ENCODE assay signal across 8 mouse cellular contexts in the genomic region with DNA sequence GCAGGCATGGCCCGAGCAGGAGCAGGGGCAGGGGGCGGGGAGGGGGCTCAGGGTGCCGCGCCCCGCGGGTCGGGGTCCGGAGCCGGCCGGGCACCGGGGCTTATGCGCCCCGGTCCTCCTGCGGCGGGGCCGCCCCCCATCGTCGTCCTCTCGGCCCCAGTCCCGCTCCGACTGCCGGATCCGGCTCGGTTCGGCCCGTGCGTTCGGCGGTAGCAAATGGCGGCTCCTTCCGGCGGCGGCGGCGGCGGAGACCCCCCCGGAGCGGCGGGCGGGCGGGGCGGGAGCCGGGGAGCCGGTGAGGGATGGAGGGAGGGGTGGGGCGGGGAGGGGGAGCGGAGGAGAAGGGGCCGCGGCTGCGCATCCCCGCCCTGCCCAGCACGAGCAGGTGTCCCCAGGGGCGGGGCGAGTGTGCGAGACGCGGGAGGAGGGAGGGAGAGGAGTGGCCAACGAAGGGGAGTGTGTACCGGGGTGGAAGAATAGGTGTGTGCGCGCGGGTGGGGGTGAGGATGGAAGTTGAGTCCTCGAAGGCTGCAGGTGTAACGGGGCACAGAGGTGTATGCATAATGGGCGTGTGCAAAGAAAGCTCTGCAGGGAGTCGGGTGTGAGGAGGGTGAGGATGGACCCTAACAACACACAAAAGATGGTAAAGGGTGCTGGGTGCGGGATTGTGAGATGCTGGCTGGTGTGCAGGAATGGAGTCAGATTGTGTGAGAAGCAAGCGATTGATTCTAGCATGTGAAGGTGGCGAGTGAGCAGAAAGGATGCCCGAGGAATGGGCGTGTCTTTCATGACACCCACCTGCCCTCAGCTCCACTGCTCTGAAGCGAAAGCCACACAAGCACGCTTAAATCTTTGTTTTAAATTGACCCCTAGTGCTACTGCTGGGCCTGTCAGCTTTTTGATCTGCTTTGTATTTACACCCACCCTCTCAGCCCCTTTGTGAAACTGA. TPM values are rescaled to one million over a fixed set of nuclear protein-coding genes. Genes with fewer than 3 reads are reported as not detected.
DNase-seq lines count a peak whose midpoint lies in the region; ATAC-seq and TF ChIP-seq lines count a peak whose summit lies in the region.

Gene March9 (minus strand): TSS at position 217 of the 949 bp plus-strand sequence.

- peak; percentile 33 for ATAC-seq in kidney, embryonic 14.5 days (ENCODE audit: low FRiP score, low TSS enrichment)
- ATAC-seq in limb, embryonic 15.5 days (ENCODE audit: insufficient number of reproducible peaks, low FRiP score, low TSS enrichment, low read depth) = no peak
- peak; percentile 34; the same call in 1 of the 2 replicates for ATAC-seq in stomach, postnatal 0 days (ENCODE audit: low FRiP score, low TSS enrichment)

- peaks cover 21% of the 10 kb centered on the region for H3K4me1 ChIP-seq in kidney, embryonic 14.5 days (ENCODE audit: control insufficient read depth, insufficient read depth, low read length)
- H3K4me1 ChIP-seq in limb, embryonic 15.5 days = peaks cover 33% of the 10 kb centered on the region
- 0 out of 2 replicates have a peak, but pooled peaks cover 4% of the 10 kb centered on the region for H3K4me1 ChIP-seq in stomach, postnatal 0 days (replicated peaks; ENCODE audit: control insufficient read depth, insufficient read depth)

- peaks cover 8% of the 10 kb centered on the region for H3K27me3 ChIP-seq in kidney, embryonic 14.5 days (ENCODE audit: control insufficient read depth, insufficient read depth, low read length)
- peaks cover 16% of the 10 kb centered on the region for H3K27me3 ChIP-seq in limb, embryonic 15.5 days
- no peaks in the 10 kb centered on the region for H3K27me3 ChIP-seq in myocyte (ENCODE audit: control insufficient read depth, insufficient read depth, insufficient read length)
- no peaks in the 10 kb centered on the region for H3K27me3 ChIP-seq in stomach, postnatal 0 days (ENCODE audit: control insufficient read depth, insufficient read depth, low read length)

- peak within 1 kb of the TSS; percentile 83 for H3K4me3 ChIP-seq in kidney, embryonic 14.5 days (ENCODE audit: low read length)
- H3K4me3 ChIP-seq in limb, embryonic 15.5 days = peak within 1 kb of the TSS; percentile 87
- H3K4me3 ChIP-seq in myocyte = peak within 1 kb of the TSS; percentile 13
- H3K4me3 ChIP-seq in stomach, postnatal 0 days (ENCODE audit: low read depth, low read length) = peak within 1 kb of the TSS; percentile 72

- H3K27ac ChIP-seq in kidney, embryonic 14.5 days (ENCODE audit: low read depth, low read length) = 0 out of 2 replicates have a peak within 1 kb of the TSS, but pooled peaks have one; percentile 24
- peak within 1 kb of the TSS; percentile 67 for H3K27ac ChIP-seq in limb, embryonic 15.5 days
- 0 out of 2 replicates have a peak within 1 kb of the TSS, but pooled peaks have one; percentile 24 for H3K27ac ChIP-seq in stomach, postnatal 0 days (replicated peaks)

- DNase-seq in layer of hippocampus, adult 11-12 months (ENCODE audit: low spot score) = peak; percentile 73
- DNase-seq in layer of hippocampus, adult 9-10 months (ENCODE audit: low spot score) = no peak
- peak; percentile 94 for DNase-seq in cerebellum, adult 11-12 months
- peak in 1 of 2 experiments; percentile 80 for DNase-seq in frontal cortex, adult 2 months (ENCODE audit: extremely low spot score in 1 of 2, low spot score in 1 of 2)
- DNase-seq in stomach, postnatal 0 days (ENCODE audit: low spot score) = peak; percentile 86

- H3K9me3 ChIP-seq in kidney, embryonic 14.5 days (ENCODE audit: control insufficient read depth, low read length) = no peaks in the 10 kb centered on the region
- H3K9me3 ChIP-seq in limb, embryonic 15.5 days = no peaks in the 10 kb centered on the region
- no peaks in the 10 kb centered on the region for H3K9me3 ChIP-seq in stomach, postnatal 0 days (ENCODE audit: control insufficient read depth, low read length)

- no peak for TF ChIP-seq EP300 in stomach, postnatal 0 days (optimal IDR thresholded peaks at IDR 0.05)

- H3ac ChIP-seq in myocyte (ENCODE audit: control insufficient read depth, insufficient read length) = peak within 1 kb of the TSS; percentile 31

- H3K36me3 ChIP-seq in kidney, embryonic 14.5 days (ENCODE audit: control insufficient read depth, insufficient read depth, low read length) = peaks cover 24% of the 10 kb centered on the region
- peaks cover 29% of the 10 kb centered on the region for H3K36me3 ChIP-seq in limb, embryonic 15.5 days
- H3K36me3 ChIP-seq in myocyte (ENCODE audit: control insufficient read depth, insufficient read depth) = peaks cover 6% of the 10 kb centered on the region
- 0 out of 2 replicates have a peak, but pooled peaks cover 9% of the 10 kb centered on the region for H3K36me3 ChIP-seq in stomach, postnatal 0 days (ENCODE audit: control insufficient read depth, insufficient read depth, low read length)

- 2% methylated on average over 55 of the region's 72 CpGs for WGBS in kidney, embryonic 14.5 days
- under 1% methylated on average over 54 of the region's 72 CpGs for WGBS in limb, embryonic 15.5 days
- WGBS in stomach, postnatal 0 days = 2% methylated on average over 58 of the region's 72 CpGs

- H3K9ac ChIP-seq in kidney, embryonic 14.5 days (ENCODE audit: low read depth, low read length) = peak within 1 kb of the TSS; percentile 83
- peak within 1 kb of the TSS; percentile 80 for H3K9ac ChIP-seq in limb, embryonic 15.5 days
- H3K9ac ChIP-seq in stomach, postnatal 0 days (ENCODE audit: low read length) = peak within 1 kb of the TSS; percentile 73

- TF ChIP-seq POLR2A in myocyte (IDR thresholded peaks at IDR 0.05; ENCODE audit: insufficient read length, low read depth) = peak; percentile 19

- peak within 1 kb of the TSS; percentile 97 for H3K4me2 ChIP-seq in kidney, embryonic 14.5 days (replicated peaks; ENCODE audit: low read depth, low read length)
- peak within 1 kb of the TSS; percentile 95 for H3K4me2 ChIP-seq in limb, embryonic 15.5 days
- peak within 1 kb of the TSS; percentile 69 for H3K4me2 ChIP-seq in myocyte (ENCODE audit: low read depth)
- peak within 1 kb of the TSS; percentile 100 for H3K4me2 ChIP-seq in stomach, postnatal 0 days (replicated peaks; ENCODE audit: low read depth)

- H3K79me2 ChIP-seq in myocyte (ENCODE audit: control insufficient read depth, insufficient read depth) = peaks cover 17% of the 10 kb centered on the region

- no peak for TF ChIP-seq CTCF in stomach, postnatal 0 days (IDR thresholded peaks at IDR 0.05; ENCODE audit: low read depth)

TF ChIP-seq in myocyte, 11 proteins besides CTCF, POLR2A, EP300 and RAD21:
- no peak for TF ChIP-seq REST (IDR thresholded peaks at IDR 0.05; ENCODE audit: insufficient read depth, insufficient read length)
- peak in 2 of 3 experiments; percentile 22 to 74 for TF ChIP-seq MYOD1 (IDR thresholded peaks at IDR 0.05; ENCODE audit: control insufficient read depth in 1 of 3, insufficient read length in 2 of 3, low read depth in 2 of 3)
- peak in 1 of 3 experiments; percentile 61 for TF ChIP-seq MYOG (IDR thresholded peaks at IDR 0.05; ENCODE audit: control insufficient read depth in 1 of 3, insufficient read depth in 1 of 3, insufficient read length in 2 of 3, low read depth in 2 of 3)

RNA-seq across cellular contexts. Expression of gene March9, which starts in this region (rescaled TPM):
- 13.2 and 14.4 TPM in 2 replicates for polyA plus RNA-seq in frontal cortex, adult 2 months (2012; rRNA removed)
- polyA plus RNA-seq in kidney, embryonic 14.5 days (2014; fragmentation: Nextera tagmentation; extraction: Ambion mirVana) = 1.5 and 2.6 TPM in 2 replicates
- 1.2 and 1.7 TPM in 2 replicates for polyA plus RNA-seq in limb, embryonic 15.5 days (2015; fragmentation: Nextera tagmentation; extraction: Ambion mirVana)
- 6.1 TPM for polyA plus RNA-seq in myocyte (2012; fragmentation: generic; extraction: Trizol)
- polyA plus RNA-seq in stomach, postnatal 0 days (2015; fragmentation: Nextera tagmentation; extraction: Ambion mirVana) = 0.75 and 0.81 TPM in 2 replicates

Comparison
In these comparisons a context has a peak if more than half of its experiments do, and no peak if none do; other contexts are left out.
1. Peak in DNase-seq, ATAC-seq, H3K4me3 ChIP-seq, H3K27ac ChIP-seq, H3K9ac ChIP-seq and H3K4me2 ChIP-seq in stomach, postnatal 0 days; RNA of the gene not detected or under 1 TPM.
2. H3K4me3 ChIP-seq: peak in every context shown above with its lines; median percentile 87 in limb, embryonic 15.5 days; 83 in kidney, embryonic 14.5 days; 72 in stomach, postnatal 0 days; 13 in myocyte.